Mouse (Mus musculus) T-helper 2 cell (primary cell): ENCODE measurements around the gene Stoml2.
"Not testable (repeated sequence)": the region's sequence is repeated elsewhere in the genome, so short reads cannot be mapped to it uniquely, and the experiment has no call there.

Experiments
- in situ Hi-C: fragments of 300-600 bp; cut with MboI, MseI; formaldehyde crosslinking; loops from one replicate; pipeline ENCODE4 v1.15.1; 2025; ENCODE audit warnings: high pct_unique_total_duplicates

The Stoml2 gene

GRCm38 (mm10) chr4:43005765-43006164 is 25.7 kb downstream of the Stoml2 start:
- in situ Hi-C loops: no loop called here

- in situ Hi-C loops: no loop called here
Observed at GRCm38 (mm10) chr4:43004951-43005350, 26.6 kb downstream of the Stoml2 start.

GRCm38 (mm10) chr4:43002756-43003439 is 28.6 kb downstream of the Stoml2 start:
- in situ Hi-C loops: no loop called here

- in situ Hi-C loops: no loop called here
Observed at GRCm38 (mm10) chr4:43001272-43001671, 30.2 kb downstream of the Stoml2 start.

GRCm38 (mm10) chr4:43000141-43000986 is 31.1 kb downstream of the Stoml2 start, which contains the start of gene Vcp:
Gene Vcp (minus strand): TSS chr4:43000507.
- in situ Hi-C loops: not testable (repeated sequence)

- in situ Hi-C loops: loop anchor here (25.0 kb wide), 1 partner anchor 1987 kb away; no protein-coding TSS in a partner anchor
Observed at GRCm38 (mm10) chr4:42999451-43000140, 31.9 kb downstream of the Stoml2 start.

- in situ Hi-C loops: loop anchor here (25.0 kb wide), 1 partner anchor 1986 kb away; no protein-coding TSS in a partner anchor
Observed at GRCm38 (mm10) chr4:42998022-42998421, 33.5 kb downstream of the Stoml2 start.

GRCm38 (mm10) chr4:42988296-42988695 is 43.2 kb downstream of the Stoml2 start:
- in situ Hi-C loops: loop anchor here (10.0 to 25.0 kb wide), 2 partner anchors 1773 to 1976 kb away; no protein-coding TSS in a partner anchor

- in situ Hi-C loops: loop anchor here (10.0 to 25.0 kb wide), 2 partner anchors 1766 to 1968 kb away; no protein-coding TSS in a partner anchor
Observed at GRCm38 (mm10) chr4:42980467-42980866, 51.0 kb downstream of the Stoml2 start.

GRCm38 (mm10) chr4:42978062-42978461 is 53.4 kb downstream of the Stoml2 start:
- in situ Hi-C loops: loop anchor here (25.0 kb wide), 1 partner anchor 1966 kb away; no protein-coding TSS in a partner anchor
